Mouse (Mus musculus): ENCODE results near the gene Prpf8.

DNA sequence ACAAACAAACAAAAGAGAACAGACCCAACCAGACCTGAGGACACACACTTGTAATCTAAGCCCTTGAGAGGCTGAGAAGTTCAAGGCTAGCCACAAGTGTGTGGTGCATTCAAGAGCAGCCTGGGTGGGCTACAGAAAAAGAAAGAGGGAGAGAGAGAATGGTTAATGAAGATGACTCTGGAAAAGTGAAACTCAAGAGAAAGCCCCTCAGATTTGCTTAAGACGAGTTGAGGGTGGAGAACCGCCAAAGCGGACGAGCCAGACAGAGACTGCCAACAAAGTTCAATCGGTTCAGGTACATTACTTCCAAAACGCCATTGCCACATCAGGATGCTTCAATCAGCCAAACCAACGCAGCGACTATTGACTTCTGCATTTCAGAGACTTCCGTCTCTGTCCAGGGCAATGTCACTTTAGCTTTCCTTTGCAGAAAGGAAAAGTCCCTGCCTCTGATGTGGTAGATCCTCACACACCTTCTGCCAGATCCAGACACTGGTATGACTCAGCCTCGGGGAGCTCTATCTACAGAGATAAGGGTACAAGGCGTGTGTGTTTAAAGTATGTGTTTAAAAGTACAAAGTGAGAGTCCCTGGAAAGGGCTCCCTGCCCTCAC, 14.0 kb upstream of the Prpf8 start:
- TF ChIP-seq CTCF (IDR thresholded peaks at IDR 0.05) (no peak), EP300 (IDR thresholded peaks at IDR 0.05) (no peak)
